Mouse (Mus musculus) heart, embryonic 11.5 days (tissue): ENCODE results near the gene Ccdc6. TPM values are rescaled to one million over a fixed set of nuclear protein-coding genes. Genes with fewer than 3 reads are reported as not detected.

Experiments used
- ATAC-seq: fragments of 200-750 bp; cut with Nextera tagmentation; replicated peaks from 2 replicates; pipeline ENCODE4 v1.8.0; 2017; ENCODE audit warnings: moderate library complexity; ENCODE audit not compliant: insufficient number of reproducible peaks, low FRiP score, low TSS enrichment
- H3K27ac ChIP-seq: fragments of 300-500 bp; sonication (generic); 2 replicates; pipeline ENCODE4 v1.5.1; 2014; ENCODE audit warnings: mild to moderate bottlenecking, low read depth, low read length
- H3K27me3 ChIP-seq: fragments of 300-500 bp; sonication (generic); 2 replicates; pipeline ENCODE4 v1.6.1; 2014; ENCODE audit warnings: mild to moderate bottlenecking, low read length, mixed read lengths; ENCODE audit not compliant: control insufficient read depth, insufficient read depth
- H3K36me3 ChIP-seq: fragments of 300-500 bp; sonication (generic); 2 replicates; pipeline ENCODE4 v1.6.1; 2014; ENCODE audit warnings: mild to moderate bottlenecking, low read length, moderate library complexity, mixed read lengths; ENCODE audit not compliant: control insufficient read depth, insufficient read depth
- H3K4me1 ChIP-seq: fragments of 300-500 bp; sonication (generic); 2 replicates; pipeline ENCODE4 v1.6.1; 2014; ENCODE audit warnings: low read length; ENCODE audit not compliant: control insufficient read depth, insufficient read depth
- H3K4me2 ChIP-seq: fragments of 300-500 bp; sonication (generic); 2 replicates; pipeline ENCODE4 v1.6.1; 2014; ENCODE audit warnings: mild to moderate bottlenecking, moderate library complexity
- H3K4me3 ChIP-seq: fragments of 300-500 bp; sonication (generic); 2 replicates; pipeline ENCODE4 v1.5.1; 2014; ENCODE audit warnings: low read depth, low read length
- H3K9ac ChIP-seq: fragments of 300-500 bp; sonication (generic); 2 replicates; pipeline ENCODE4 v1.6.1; 2014; ENCODE audit warnings: mild to moderate bottlenecking, low read depth, low read length, moderate library complexity
- H3K9me3 ChIP-seq: fragments of 300-500 bp; sonication (generic); replicated peaks from 2 replicates; pipeline ENCODE4 v1.6.1; 2016; ENCODE audit warnings: low read length; ENCODE audit not compliant: control insufficient read depth
- WGBS: fragments of 180-500 bp; shearing (Covaris S2); extraction: QIAGEN DNeasy Blood & Tissue Kit; methylation state at CpG from one replicate; pipeline ENCODE4 v1.1.7; 2014; ENCODE audit not compliant: insufficient replicate concordance; 5-methylcytosine and 5-hydroxymethylcytosine counted together
- polyA plus RNA-seq: library from polyadenylated mRNA; unstranded; fragments of >200 nt; fragmentation: Nextera tagmentation; extraction: Ambion mirVana; gene quantifications from 2 replicates; pipeline ENCODE4 v1.2.1, GENCODE M21; 2014

Gene Ccdc6
- polyA plus RNA-seq, 1 experiment from 2014 or later = 23.0 TPM

GRCm38 (mm10) chr10:70097911-70098569 lies 1.1 kb downstream of the Ccdc6 start:
- peaks cover 25% of the 10 kb centered on the region for H3K4me1 ChIP-seq
- peak overlapping the region; percentile 98 for H3K9ac ChIP-seq
- H3K4me3 ChIP-seq = peak overlapping the region; percentile 98
- H3K27me3 ChIP-seq = no peaks in the 10 kb centered on the region
- no peak for ATAC-seq
- peaks cover 3% of the 10 kb centered on the region; the same call in 1 of the 2 replicates for H3K9me3 ChIP-seq
- H3K36me3 ChIP-seq = peaks cover 2% of the 10 kb centered on the region; the same call in 1 of the 2 replicates
- peak overlapping the region; percentile 88 for H3K27ac ChIP-seq
- WGBS = under 1% methylated on average over 29 of the region's 29 CpGs
- H3K4me2 ChIP-seq = peak overlapping the region; percentile 68

GRCm38 (mm10) chr10:70098626-70099025 lies 1.7 kb downstream of the Ccdc6 start:
- Histone ChIP-seq H3K9me3 (peaks cover 3% of the 10 kb centered on the region; the same call in 1 of the 2 replicates), H3K4me1 (peaks cover 28% of the 10 kb centered on the region), H3K27ac (peak overlapping the region; percentile 88), H3K27me3 (no peaks in the 10 kb centered on the region), H3K4me3 (peak overlapping the region; percentile 98), H3K4me2 (peak overlapping the region; percentile 68), H3K9ac (peak overlapping the region; percentile 98), H3K36me3 (peaks cover 2% of the 10 kb centered on the region; the same call in 1 of the 2 replicates)
- ATAC-seq = no peak
- WGBS = 5% methylated on average over 6 of the region's 6 CpGs

GRCm38 (mm10) chr10:70099052-70099451 lies 2.1 kb downstream of the Ccdc6 start:
- no peaks in the 10 kb centered on the region for H3K27me3 ChIP-seq
- peak overlapping the region; percentile 68 for H3K4me2 ChIP-seq
- H3K4me1 ChIP-seq = peaks cover 28% of the 10 kb centered on the region
- peak overlapping the region; percentile 98 for H3K9ac ChIP-seq
- H3K36me3 ChIP-seq = peaks cover 2% of the 10 kb centered on the region; the same call in 1 of the 2 replicates
- peak overlapping the region; percentile 98 for H3K4me3 ChIP-seq
- H3K27ac ChIP-seq = peak overlapping the region; percentile 88
- H3K9me3 ChIP-seq = peaks cover 3% of the 10 kb centered on the region; the same call in 1 of the 2 replicates
- 11% methylated on average over 8 of the region's 8 CpGs for whole genome bisulfite sequencing
- no peak for ATAC-seq

GRCm38 (mm10) chr10:70102086-70102485 lies 5.2 kb downstream of the Ccdc6 start:
- no peak overlapping the region for H3K27ac ChIP-seq
- H3K9ac ChIP-seq = no peak overlapping the region
- 96% methylated on average over 4 of the region's 4 CpGs for WGBS
- H3K4me2 ChIP-seq = no peak overlapping the region
- peaks cover 39% of the 10 kb centered on the region for H3K4me1 ChIP-seq
- no peak for ATAC-seq
- peaks cover 2% of the 10 kb centered on the region; the same call in 1 of the 2 replicates for H3K36me3 ChIP-seq
- no peak overlapping the region for H3K4me3 ChIP-seq
- no peaks in the 10 kb centered on the region for H3K27me3 ChIP-seq
- peaks cover 3% of the 10 kb centered on the region; the same call in 1 of the 2 replicates for H3K9me3 ChIP-seq

- 58% methylated on average over 11 of the region's 13 CpGs for WGBS
- Histone ChIP-seq H3K4me1 (peaks cover 57% of the 10 kb centered on the region), H3K27ac (no peak overlapping the region), H3K9ac (no peak overlapping the region), H3K4me3 (no peak overlapping the region), H3K27me3 (no peaks in the 10 kb centered on the region), H3K9me3 (no peaks in the 10 kb centered on the region), H3K36me3 (no peaks in the 10 kb centered on the region; the same call in 1 of the 2 replicates), H3K4me2 (no peak overlapping the region)
- ATAC-seq = no peak
Observed at GRCm38 (mm10) chr10:70108016-70108415, 11.1 kb downstream of the Ccdc6 start.

GRCm38 (mm10) chr10:70109974-70110373 lies 13.1 kb downstream of the Ccdc6 start:
- WGBS = 59% methylated on average over 5 of the region's 5 CpGs
- H3K4me1 ChIP-seq = peaks cover 52% of the 10 kb centered on the region
- H3K27ac ChIP-seq = 0 out of 2 replicates have a peak overlapping the region, but pooled peaks have one; percentile 31
- no peak overlapping the region for H3K4me3 ChIP-seq
- no peak overlapping the region for H3K4me2 ChIP-seq
- no peaks in the 10 kb centered on the region for H3K9me3 ChIP-seq
- peak; percentile 74; the same call in 1 of the 2 replicates for ATAC-seq
- H3K36me3 ChIP-seq = no peaks in the 10 kb centered on the region
- H3K27me3 ChIP-seq = no peaks in the 10 kb centered on the region
- H3K9ac ChIP-seq = no peak overlapping the region

GRCm38 (mm10) chr10:70110815-70111214 lies 13.9 kb downstream of the Ccdc6 start:
- Histone ChIP-seq H3K27me3 (no peaks in the 10 kb centered on the region), H3K36me3 (no peaks in the 10 kb centered on the region), H3K9me3 (no peaks in the 10 kb centered on the region), H3K9ac (no peak overlapping the region), H3K4me2 (no peak overlapping the region), H3K27ac (peak overlapping the region; percentile 15; the same call in 1 of the 2 replicates), H3K4me3 (no peak overlapping the region), H3K4me1 (peaks cover 45% of the 10 kb centered on the region)
- 78% methylated on average over 7 of the region's 7 CpGs for WGBS
- no peak for ATAC-seq

- 94% methylated on average over 6 of the region's 6 CpGs for WGBS
- H3K4me2 ChIP-seq = no peak overlapping the region
- H3K9me3 ChIP-seq = no peaks in the 10 kb centered on the region
- no peak overlapping the region for H3K9ac ChIP-seq
- peaks cover 41% of the 10 kb centered on the region for H3K4me1 ChIP-seq
- no peaks in the 10 kb centered on the region for H3K27me3 ChIP-seq
- H3K36me3 ChIP-seq = no peaks in the 10 kb centered on the region
- H3K4me3 ChIP-seq = no peak overlapping the region
- ATAC-seq = no peak
- H3K27ac ChIP-seq = no peak overlapping the region
Observed at GRCm38 (mm10) chr10:70111643-70112042, 14.7 kb downstream of the Ccdc6 start.
